Mouse (Mus musculus) intestine, postnatal 0 days (tissue): ENCODE data around the gene Efna4. TPM values are rescaled to one million over a fixed set of nuclear protein-coding genes. Genes with fewer than 3 reads are reported as not detected.
A peak's percentile ranks its signal among the peaks of the same experiment; 100 is the strongest.

ENCODE experiments used
- ATAC-seq: fragments of 200-750 bp; cut with Nextera tagmentation; 2 replicates; pipeline ENCODE4 v1.8.0; 2017; ENCODE audit warnings: mild to moderate bottlenecking, moderate TSS enrichment, moderate library complexity
- H3K27ac ChIP-seq: fragments of 300-500 bp; sonication (generic); 2 replicates; pipeline ENCODE4 v1.5.1; 2014; ENCODE audit warnings: mild to moderate bottlenecking, low read depth, low read length, moderate library complexity
- H3K27me3 ChIP-seq: fragments of 300-500 bp; sonication (generic); replicated peaks from 2 replicates; pipeline ENCODE4 v1.6.1; 2014; ENCODE audit warnings: low read length, mixed read lengths; ENCODE audit not compliant: control insufficient read depth, insufficient read depth
- H3K36me3 ChIP-seq: fragments of 300-500 bp; sonication (generic); 2 replicates; pipeline ENCODE4 v1.6.1; 2014; ENCODE audit warnings: mild to moderate bottlenecking, moderate library complexity; ENCODE audit not compliant: control insufficient read depth, insufficient read depth
- H3K4me1 ChIP-seq: fragments of 300-500 bp; sonication (generic); replicated peaks from 2 replicates; pipeline ENCODE4 v1.6.1; 2014; ENCODE audit warnings: antibody characterized with exemption, low read length, mixed read lengths; ENCODE audit not compliant: control insufficient read depth, insufficient read depth
- H3K4me2 ChIP-seq: fragments of 300-500 bp; sonication (generic); replicated peaks from 2 replicates; pipeline ENCODE4 v1.6.1; 2014; ENCODE audit warnings: low read depth, mild to moderate bottlenecking, moderate library complexity
- H3K4me3 ChIP-seq: fragments of 300-500 bp; sonication (generic); 2 replicates; pipeline ENCODE4 v1.5.1; 2014; ENCODE audit warnings: low read depth, low read length
- H3K9ac ChIP-seq: fragments of 300-500 bp; sonication (generic); 2 replicates; pipeline ENCODE4 v1.6.1; 2014; ENCODE audit warnings: mild to moderate bottlenecking, low read depth, low read length
- H3K9me3 ChIP-seq: fragments of 300-500 bp; sonication (generic); 2 replicates; pipeline ENCODE4 v1.6.1; 2016; ENCODE audit warnings: mixed run types; ENCODE audit not compliant: control insufficient read depth
- CTCF ChIP-seq: sonication (generic); IDR thresholded peaks from 2 replicates; pipeline ENCODE4 v1.5.1; 2016; ENCODE audit warnings: low read depth, mild to moderate bottlenecking, control low read depth, antibody characterized with exemption, moderate library complexity
- WGBS: fragments of 180-500 bp; shearing (Covaris S2); extraction: QIAGEN DNeasy Blood & Tissue Kit; methylation state at CpG from one replicate; pipeline ENCODE4 v1.1.7; 2014; 5-methylcytosine and 5-hydroxymethylcytosine counted together
- polyA plus RNA-seq: library from polyadenylated mRNA; unstranded; fragments of >200 nt; fragmentation: Nextera tagmentation; extraction: Ambion mirVana; gene quantifications from 2 replicates; pipeline ENCODE4 v1.2.1, GENCODE M21; 2015

Gene Efna4
- polyA plus RNA-seq, 1 experiment from 2014 or later = 5.3 TPM

GRCm38 (mm10) chr3:89298908-89299307, 38.9 kb downstream of the Efna4 start:
- no peak for ATAC-seq
- WGBS = 75% methylated on average over 6 of the region's 6 CpGs
- H3K27me3 ChIP-seq = no peaks in the 10 kb centered on the region
- no peak for TF ChIP-seq CTCF
- no peak overlapping the region for H3K4me3 ChIP-seq
- peak overlapping the region; percentile 56 for H3K4me2 ChIP-seq
- no peaks in the 10 kb centered on the region for H3K36me3 ChIP-seq
- peak overlapping the region; percentile 35; the same call in 1 of the 2 replicates for H3K9ac ChIP-seq
- no peaks in the 10 kb centered on the region for H3K9me3 ChIP-seq
- H3K27ac ChIP-seq = peak overlapping the region; percentile 91
- H3K4me1 ChIP-seq = peaks cover 10% of the 10 kb centered on the region; the same call in 1 of the 2 replicates

GRCm38 (mm10) chr3:89296761-89297396, 40.9 kb downstream of the Efna4 start:
- Histone ChIP-seq H3K27ac (no peak overlapping the region), H3K27me3 (no peaks in the 10 kb centered on the region), H3K4me1 (peaks cover 10% of the 10 kb centered on the region), H3K4me2 (no peak overlapping the region), H3K4me3 (no peak overlapping the region), H3K9me3 (no peaks in the 10 kb centered on the region), H3K9ac (no peak overlapping the region), H3K36me3 (no peaks in the 10 kb centered on the region)
- no peak for TF ChIP-seq CTCF
- no peak for ATAC-seq
- 68% methylated on average over 11 of the region's 11 CpGs for WGBS

- 0 out of 2 replicates have a peak overlapping the region, but pooled peaks have one; percentile 7 for H3K27ac ChIP-seq
- H3K4me2 ChIP-seq = no peak overlapping the region
- peaks cover 10% of the 10 kb centered on the region for H3K4me1 ChIP-seq
- no peak overlapping the region for H3K4me3 ChIP-seq
- no peak for ATAC-seq
- H3K9me3 ChIP-seq = no peaks in the 10 kb centered on the region
- no peaks in the 10 kb centered on the region for H3K27me3 ChIP-seq
- no peak overlapping the region for H3K9ac ChIP-seq
- no peaks in the 10 kb centered on the region for H3K36me3 ChIP-seq
- WGBS = 63% methylated on average over 8 of the region's 8 CpGs
- TF ChIP-seq CTCF = no peak
Observed at GRCm38 (mm10) chr3:89295685-89296230, 42.1 kb downstream of the Efna4 start.

- peak; percentile 44 for ATAC-seq
- peak overlapping the region; percentile 88 for H3K27ac ChIP-seq
- WGBS = 52% methylated on average over 5 of the region's 5 CpGs
Observed at GRCm38 (mm10) chr3:89294195-89294594, 43.6 kb downstream of the Efna4 start.

GRCm38 (mm10) chr3:89293247-89293918, 44.4 kb downstream of the Efna4 start:
- Histone ChIP-seq H3K27ac (peak overlapping the region; percentile 88), H3K4me3 (no peak overlapping the region), H3K9me3 (no peaks in the 10 kb centered on the region), H3K4me1 (peaks cover 2% of the 10 kb centered on the region), H3K36me3 (no peaks in the 10 kb centered on the region), H3K27me3 (no peaks in the 10 kb centered on the region), H3K4me2 (no peak overlapping the region), H3K9ac (no peak overlapping the region)
- WGBS = 48% methylated on average over 11 of the region's 11 CpGs
- TF ChIP-seq CTCF = no peak
- peak; percentile 90 for ATAC-seq

More at GRCm38 (mm10) chr3:89294195-89294594, 43.6 kb downstream of the Efna4 start:
- H3K4me3 ChIP-seq = no peak overlapping the region
- no peak for TF ChIP-seq CTCF
- H3K4me1 ChIP-seq = peaks cover 7% of the 10 kb centered on the region
- no peak overlapping the region for H3K4me2 ChIP-seq
- H3K36me3 ChIP-seq = no peaks in the 10 kb centered on the region
- no peaks in the 10 kb centered on the region for H3K27me3 ChIP-seq
- no peaks in the 10 kb centered on the region for H3K9me3 ChIP-seq
- no peak overlapping the region for H3K9ac ChIP-seq

- ATAC-seq = no peak
- Histone ChIP-seq H3K9ac (no peak overlapping the region), H3K27me3 (no peaks in the 10 kb centered on the region), H3K4me1 (peaks cover 2% of the 10 kb centered on the region), H3K27ac (peak overlapping the region; percentile 88), H3K4me3 (no peak overlapping the region), H3K36me3 (no peaks in the 10 kb centered on the region), H3K9me3 (no peaks in the 10 kb centered on the region), H3K4me2 (no peak overlapping the region)
- TF ChIP-seq CTCF = no peak
- WGBS = 79% methylated on average over 5 of the region's 5 CpGs
Observed at GRCm38 (mm10) chr3:89292303-89292702, 45.5 kb downstream of the Efna4 start.
